Mouse (Mus musculus) lung, postnatal 0 days (tissue): ENCODE measurements at regions not wholly inside any gene's neighbourhood (a gene's known extent, or its start where the extent isn't known, plus 50 kb on each side); places are given as distances from the start of the nearest gene placed in this dataset.

Source experiments
- ATAC-seq: fragments of 200-750 bp; cut with Nextera tagmentation; 2 replicates; pipeline ENCODE4 v1.8.0; 2017; ENCODE audit warnings: moderate library complexity
- DNase-seq: peaks from one replicate; pipeline ENCODE4 v3.0.0-alpha.2; 2016; ENCODE audit warnings: low spot score
- H3K27ac ChIP-seq: fragments of 300-500 bp; sonication (generic); 2 replicates; pipeline ENCODE4 v1.5.1; 2014; ENCODE audit warnings: antibody characterized with exemption, mild to moderate bottlenecking, low read length, mixed read lengths
- H3K27me3 ChIP-seq: fragments of 300-500 bp; sonication (generic); replicated peaks from 2 replicates; pipeline ENCODE4 v1.6.1; 2014; ENCODE audit warnings: low read length, mixed read lengths; ENCODE audit not compliant: insufficient read depth
- H3K36me3 ChIP-seq: fragments of 300-500 bp; sonication (generic); 2 replicates; pipeline ENCODE4 v1.6.1; 2014; ENCODE audit warnings: low read length, mixed read lengths; ENCODE audit not compliant: insufficient read depth
- H3K4me1 ChIP-seq: fragments of 300-500 bp; sonication (generic); 2 replicates; pipeline ENCODE4 v1.6.1; 2014; ENCODE audit warnings: antibody characterized with exemption, low read depth, low read length, mixed read lengths; ENCODE audit not compliant: insufficient read depth
- H3K4me2 ChIP-seq: fragments of 300-500 bp; sonication (generic); replicated peaks from 2 replicates; pipeline ENCODE4 v1.6.1; 2014; ENCODE audit warnings: low read depth, mild to moderate bottlenecking, low read length, moderate library complexity, mixed read lengths
- H3K4me3 ChIP-seq: fragments of 300-500 bp; sonication (generic); 2 replicates; pipeline ENCODE4 v1.5.1; 2014; ENCODE audit warnings: low read depth, low read length
- H3K9ac ChIP-seq: fragments of 300-500 bp; sonication (generic); replicated peaks from 2 replicates; pipeline ENCODE4 v1.6.1; 2014; ENCODE audit warnings: low read depth, mild to moderate bottlenecking
- H3K9me3 ChIP-seq: fragments of 300-500 bp; sonication (generic); 2 replicates; pipeline ENCODE4 v1.6.1; 2016; ENCODE audit warnings: low read length, mixed read lengths
- CTCF ChIP-seq: IDR thresholded peaks from 2 replicates; pipeline ENCODE4 v1.5.1; 2016; ENCODE audit warnings: antibody characterized with exemption, mild to moderate bottlenecking
- EP300 ChIP-seq: IDR thresholded peaks from 2 replicates; pipeline ENCODE4 v1.6.1; 2016; ENCODE audit warnings: antibody characterized with exemption, mild to moderate bottlenecking, control low read depth
- WGBS: fragments of 180-500 bp; shearing (Covaris S2); extraction: QIAGEN DNeasy Blood & Tissue Kit; methylation state at CpG from one replicate; pipeline ENCODE4 v1.1.7; 2014; 5-methylcytosine and 5-hydroxymethylcytosine counted together

GRCm38 (mm10) chr14:25371661-25372060 lies 87.3 kb upstream of the Zmiz1 start:
- WGBS = 36% methylated on average over 4 of the region's 4 CpGs
- no peaks in the 10 kb centered on the region for H3K36me3 ChIP-seq
- H3K4me1 ChIP-seq = peaks cover 3% of the 10 kb centered on the region; the same call in 1 of the 2 replicates
- H3K4me2 ChIP-seq = no peak overlapping the region
- no peak overlapping the region for H3K9ac ChIP-seq
- no peaks in the 10 kb centered on the region for H3K27me3 ChIP-seq
- no peak for DNase-seq
- H3K27ac ChIP-seq = no peak overlapping the region
- no peaks in the 10 kb centered on the region for H3K9me3 ChIP-seq
- peak; percentile 22; the same call in 1 of the 2 replicates for ATAC-seq
- H3K4me3 ChIP-seq = no peak overlapping the region
- TF ChIP-seq CTCF (no peak), EP300 (no peak)

DNA sequence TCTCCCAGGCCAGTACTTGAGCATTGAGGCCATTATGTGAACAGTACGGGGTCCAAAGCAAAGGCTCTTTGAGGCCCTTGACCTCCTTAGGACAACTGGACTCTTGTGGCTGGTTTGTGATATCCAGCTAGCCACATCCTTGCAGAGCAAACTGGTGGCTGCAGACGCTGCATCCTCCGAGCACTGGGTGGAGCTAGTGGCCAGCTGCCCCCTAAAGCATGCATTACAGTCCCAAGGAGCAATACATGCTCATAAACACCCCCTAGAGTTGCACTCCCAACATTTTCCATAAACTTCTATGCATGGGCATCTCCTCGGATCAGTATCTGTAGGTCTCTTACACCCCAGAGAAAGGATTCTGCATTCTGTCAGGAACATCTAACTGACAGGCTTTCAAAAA lies 86.4 kb upstream of the Zmiz1 start:
- 49% methylated on average over 4 of the region's 4 CpGs for WGBS
- DNase-seq = no peak
- Histone ChIP-seq H3K36me3 (no peaks in the 10 kb centered on the region), H3K27me3 (no peaks in the 10 kb centered on the region), H3K4me1 (peaks cover 9% of the 10 kb centered on the region), H3K4me2 (no peak overlapping the region), H3K9ac (no peak overlapping the region), H3K9me3 (no peaks in the 10 kb centered on the region), H3K4me3 (no peak overlapping the region), H3K27ac (no peak overlapping the region)
- no peak for TF ChIP-seq EP300
- peak; percentile 60 for TF ChIP-seq CTCF
- no peak for ATAC-seq

DNA sequence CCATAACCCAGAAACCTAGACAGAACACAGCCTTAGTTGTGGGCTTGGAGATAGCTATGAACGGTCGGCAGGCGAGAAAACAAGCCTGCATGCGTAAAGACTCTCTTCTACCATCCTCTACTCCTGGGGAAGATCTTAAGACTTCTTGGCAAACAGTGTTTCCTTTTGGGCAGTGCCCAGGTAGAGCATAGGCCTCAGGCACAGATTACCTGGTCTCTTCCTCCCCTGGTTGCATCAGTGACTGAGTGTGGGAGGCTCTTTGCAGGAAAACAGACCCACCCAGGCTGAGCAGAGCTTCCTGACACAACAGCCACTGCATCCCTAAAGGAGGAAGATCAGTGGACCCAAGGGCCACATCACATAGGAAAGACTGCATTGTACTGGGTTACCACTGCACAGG lies 85.8 kb upstream of the Zmiz1 start:
- TF ChIP-seq EP300 (no peak), CTCF (no peak)
- WGBS = 88% methylated on average over 4 of the region's 4 CpGs
- no peaks in the 10 kb centered on the region for H3K27me3 ChIP-seq
- H3K9me3 ChIP-seq = no peaks in the 10 kb centered on the region
- no peak overlapping the region for H3K27ac ChIP-seq
- no peak overlapping the region for H3K9ac ChIP-seq
- H3K4me3 ChIP-seq = no peak overlapping the region
- H3K4me2 ChIP-seq = no peak overlapping the region
- H3K4me1 ChIP-seq = peaks cover 9% of the 10 kb centered on the region
- no peaks in the 10 kb centered on the region for H3K36me3 ChIP-seq
- DNase-seq (no peak), ATAC-seq (no peak)

- ATAC-seq = no peak
- Histone ChIP-seq H3K4me3 (no peak overlapping the region), H3K4me1 (peaks cover 17% of the 10 kb centered on the region), H3K9me3 (no peaks in the 10 kb centered on the region), H3K9ac (no peak overlapping the region), H3K27me3 (no peaks in the 10 kb centered on the region), H3K27ac (no peak overlapping the region), H3K36me3 (no peaks in the 10 kb centered on the region), H3K4me2 (no peak overlapping the region)
- TF ChIP-seq CTCF (no peak), EP300 (no peak)
- DNase-seq = no peak
- WGBS = 74% methylated on average over 7 of the region's 7 CpGs
These were observed 84.0 kb upstream of the Zmiz1 start for GRCm38 (mm10) chr14:25375001-25375400.

- H3K27me3 ChIP-seq = no peaks in the 10 kb centered on the region
- H3K9ac ChIP-seq = no peak overlapping the region
- H3K9me3 ChIP-seq = no peaks in the 10 kb centered on the region
- H3K36me3 ChIP-seq = no peaks in the 10 kb centered on the region
- no peak for TF ChIP-seq CTCF
- TF ChIP-seq EP300 = no peak
- peak overlapping the region; percentile 69; the same call in 1 of the 2 replicates for H3K4me2 ChIP-seq
- ATAC-seq = no peak
- no peak for DNase-seq
- H3K4me3 ChIP-seq = no peak overlapping the region
- WGBS = 31% methylated on average over 2 of the region's 2 CpGs
- H3K27ac ChIP-seq = peak overlapping the region; percentile 97
- peaks cover 13% of the 10 kb centered on the region for H3K4me1 ChIP-seq
These were observed 81.9 kb upstream of the Zmiz1 start for GRCm38 (mm10) chr14:25377091-25377490.

GRCm38 (mm10) chr14:25377554-25377899 lies 81.5 kb upstream of the Zmiz1 start:
- no peaks in the 10 kb centered on the region for H3K27me3 ChIP-seq
- H3K9ac ChIP-seq = no peak overlapping the region; the same call in 1 of the 2 replicates
- H3K4me2 ChIP-seq = peak overlapping the region; percentile 69
- DNase-seq (no peak), ATAC-seq (peak; percentile 56)
- H3K4me3 ChIP-seq = peak overlapping the region; percentile 47; the same call in 1 of the 2 replicates
- TF ChIP-seq EP300 (peak; percentile 68; the same call in 1 of the 2 replicates), CTCF (no peak)
- no peaks in the 10 kb centered on the region for H3K36me3 ChIP-seq
- peaks cover 13% of the 10 kb centered on the region for H3K4me1 ChIP-seq
- peak overlapping the region; percentile 97 for H3K27ac ChIP-seq
- no peaks in the 10 kb centered on the region for H3K9me3 ChIP-seq
- 5% methylated on average over 8 of the region's 8 CpGs for WGBS
